Mouse (Mus musculus): Measurements from ENCODE around the gene Snurf.

Snurf gene

DNA sequence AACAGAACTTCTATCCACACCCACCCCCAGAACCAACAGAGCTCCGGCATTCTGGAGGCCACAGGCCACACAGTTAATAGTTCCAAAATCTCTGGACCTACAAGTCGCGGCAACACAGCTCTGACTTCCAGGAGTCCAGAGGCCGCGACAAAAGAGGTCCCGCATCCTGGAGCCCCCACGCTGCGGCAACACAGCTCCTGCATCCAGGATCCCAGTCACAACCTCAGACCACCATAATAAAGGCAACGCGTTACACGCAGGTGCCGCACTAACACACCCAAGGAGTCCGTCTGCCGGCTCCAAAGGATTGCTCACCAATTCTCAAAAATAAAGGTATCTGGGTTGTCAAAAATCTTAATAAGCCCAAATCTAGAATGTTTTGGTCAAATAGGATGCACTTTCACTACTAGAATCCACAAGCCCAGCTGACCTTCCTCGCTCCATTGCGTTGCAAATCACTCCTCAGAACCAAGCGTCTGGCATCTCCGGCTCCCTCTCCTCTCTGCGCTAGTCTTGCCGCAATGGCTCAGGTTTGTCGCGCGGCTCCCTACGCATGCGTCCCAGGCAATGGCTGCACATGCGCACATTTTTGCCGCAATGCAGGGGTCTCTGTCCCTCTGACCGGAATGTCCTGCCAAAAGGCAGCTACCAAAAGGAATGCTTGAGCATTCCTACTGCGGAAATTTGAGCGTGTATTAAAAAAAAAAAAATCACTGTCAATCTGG, at the start of gene Snurf, which contains the start of gene Gm38393:
Gene Snurf, minus strand, starts transcription at position 444 of the 725 bp plus-strand sequence.
Gene Gm38393, minus strand, starts transcription at position 459 of the 725 bp plus-strand sequence.
- DNase-seq (ENCODE audit: low spot score) = peak; percentile 54

DNA sequence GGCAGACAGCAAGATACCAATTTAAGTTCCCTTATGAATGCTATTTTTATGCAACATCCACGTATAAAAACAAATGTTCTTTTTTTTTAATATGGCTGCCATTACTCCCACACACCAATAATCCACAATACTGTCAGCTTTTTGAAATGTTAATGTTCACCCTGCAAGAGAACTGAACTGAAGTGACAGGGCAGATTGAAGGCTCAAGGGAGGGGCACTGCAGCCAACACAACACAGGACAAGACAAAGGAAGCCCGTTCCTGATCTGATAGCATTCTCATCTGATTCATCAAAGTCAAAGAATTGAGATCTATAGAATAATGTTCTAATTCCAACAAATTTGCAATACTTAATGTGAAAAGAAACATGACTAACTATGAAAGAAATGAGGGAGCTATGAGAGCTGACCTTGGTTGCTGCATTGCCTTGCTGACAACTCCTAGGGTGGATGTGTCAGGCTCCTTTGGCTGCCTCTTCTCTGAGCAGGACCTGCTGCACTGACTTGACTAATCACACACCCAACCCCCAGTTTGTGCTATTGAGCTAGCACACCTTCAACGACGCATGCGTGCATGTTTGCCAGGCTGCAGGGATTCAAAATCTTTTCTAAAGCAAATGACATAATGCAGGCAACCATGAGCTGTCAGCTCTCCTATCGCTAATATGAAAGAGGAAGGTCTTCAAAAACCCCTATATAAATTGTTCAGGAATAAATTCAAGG, 42.8 kb upstream of the Snurf start:
- no peak for DNase-seq (ENCODE audit: low spot score)

DNA sequence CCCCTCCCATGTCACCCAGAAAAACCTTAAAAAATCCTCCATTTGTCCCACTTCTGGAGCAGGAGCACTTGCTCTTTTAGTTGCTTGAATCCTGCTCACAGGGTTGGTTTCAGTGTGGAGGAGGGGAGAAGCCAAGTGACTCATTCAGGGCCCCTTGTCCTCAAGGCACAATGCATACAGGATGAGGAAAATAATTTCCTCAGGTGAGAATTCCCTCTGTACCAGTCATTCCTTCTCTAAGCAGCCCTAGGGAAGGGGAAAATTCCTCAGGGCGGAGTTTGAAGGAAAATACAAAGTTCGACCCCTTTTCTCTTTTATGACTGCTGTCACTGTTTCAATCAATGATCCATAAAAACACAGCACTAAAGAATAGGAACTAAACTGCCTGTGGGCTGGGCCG, 8.3 kb upstream of the Snurf start:
- DNase-seq (ENCODE audit: low spot score) = no peak

DNA sequence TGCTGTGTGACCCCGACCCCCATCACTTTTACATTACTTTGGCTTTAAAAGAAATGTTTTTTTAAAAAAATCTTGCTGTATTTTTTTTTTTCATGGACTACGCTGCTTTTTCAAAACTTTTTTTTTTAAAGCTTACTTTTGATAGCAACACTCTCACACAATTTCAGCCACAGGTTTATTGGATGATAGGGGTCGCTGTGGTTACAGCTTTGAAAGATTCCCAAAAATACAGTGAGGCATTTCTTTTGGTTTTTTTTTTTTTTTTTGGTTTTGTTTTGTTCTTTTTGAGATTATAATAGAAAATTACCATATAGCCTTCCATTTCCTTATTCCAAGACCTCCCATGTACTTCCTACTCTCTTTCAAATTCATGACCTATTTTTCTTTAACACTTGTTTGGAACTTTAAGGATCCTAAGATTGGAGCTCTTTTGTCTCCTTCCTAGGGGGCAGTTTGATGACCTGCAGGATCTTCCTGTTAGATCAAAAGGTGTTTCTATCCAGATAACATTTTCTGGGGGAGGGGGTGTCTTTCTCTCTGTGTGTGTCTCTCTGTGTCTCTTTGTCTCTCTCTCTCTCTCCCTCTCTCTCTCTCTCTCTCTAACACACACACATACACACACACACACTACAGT, 3.0 kb upstream of the Snurf start:
- no peak for DNase-seq (ENCODE audit: low spot score)

DNA sequence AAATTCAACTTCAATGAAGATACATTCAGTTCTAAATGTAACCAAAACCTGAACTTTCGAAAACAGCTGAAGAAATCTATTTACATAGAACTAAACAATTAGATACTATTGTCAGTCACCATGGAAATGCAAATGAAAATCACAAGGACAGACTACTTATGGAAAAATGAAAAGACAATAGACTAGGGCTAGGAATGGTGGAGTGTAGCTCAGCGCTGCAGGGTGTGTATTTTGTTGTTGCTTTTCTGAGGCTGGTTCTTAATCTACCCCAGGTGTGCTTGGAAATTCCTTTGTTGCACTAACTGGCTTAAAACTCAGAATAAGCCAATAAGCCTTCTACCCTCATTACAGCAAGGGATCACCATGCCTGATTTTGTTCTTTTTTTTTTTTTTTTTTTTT, 1.4 kb upstream of the Snurf start:
- DNase-seq (ENCODE audit: low spot score) = no peak

DNA sequence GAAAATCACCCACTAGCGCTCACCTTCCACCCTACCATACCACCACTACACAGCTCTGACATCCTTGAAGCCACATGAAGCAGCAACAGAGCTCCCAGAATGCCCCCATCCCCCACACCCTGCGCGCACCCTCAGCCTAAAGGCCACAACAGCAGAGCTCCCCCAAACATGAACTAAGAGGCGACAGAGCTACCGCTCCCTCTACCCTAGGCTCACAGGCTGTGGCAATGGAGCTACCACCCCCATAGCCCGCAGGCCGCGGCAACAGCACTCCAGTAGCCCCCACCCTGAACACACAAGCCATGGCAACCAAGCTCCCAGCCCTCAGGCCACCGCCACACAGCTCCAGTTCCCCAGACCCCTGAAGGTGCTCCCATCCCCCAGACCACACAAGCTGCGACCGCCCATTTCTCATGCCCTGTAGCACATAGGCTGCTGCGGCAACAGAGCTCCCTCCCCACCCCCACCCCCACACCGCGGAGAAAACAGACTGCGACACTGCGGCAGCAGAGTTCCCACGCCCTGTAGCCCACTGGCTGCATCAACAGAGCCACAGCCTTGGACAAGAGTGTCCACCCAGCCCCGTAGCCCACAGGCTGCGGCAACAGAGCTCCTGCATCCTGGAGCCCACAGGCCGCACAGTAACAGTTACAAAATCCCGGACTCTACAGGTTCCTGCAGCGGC, 786 bp downstream of the Snurf start:
- peak; percentile 12 for DNase-seq (ENCODE audit: low spot score)

DNA sequence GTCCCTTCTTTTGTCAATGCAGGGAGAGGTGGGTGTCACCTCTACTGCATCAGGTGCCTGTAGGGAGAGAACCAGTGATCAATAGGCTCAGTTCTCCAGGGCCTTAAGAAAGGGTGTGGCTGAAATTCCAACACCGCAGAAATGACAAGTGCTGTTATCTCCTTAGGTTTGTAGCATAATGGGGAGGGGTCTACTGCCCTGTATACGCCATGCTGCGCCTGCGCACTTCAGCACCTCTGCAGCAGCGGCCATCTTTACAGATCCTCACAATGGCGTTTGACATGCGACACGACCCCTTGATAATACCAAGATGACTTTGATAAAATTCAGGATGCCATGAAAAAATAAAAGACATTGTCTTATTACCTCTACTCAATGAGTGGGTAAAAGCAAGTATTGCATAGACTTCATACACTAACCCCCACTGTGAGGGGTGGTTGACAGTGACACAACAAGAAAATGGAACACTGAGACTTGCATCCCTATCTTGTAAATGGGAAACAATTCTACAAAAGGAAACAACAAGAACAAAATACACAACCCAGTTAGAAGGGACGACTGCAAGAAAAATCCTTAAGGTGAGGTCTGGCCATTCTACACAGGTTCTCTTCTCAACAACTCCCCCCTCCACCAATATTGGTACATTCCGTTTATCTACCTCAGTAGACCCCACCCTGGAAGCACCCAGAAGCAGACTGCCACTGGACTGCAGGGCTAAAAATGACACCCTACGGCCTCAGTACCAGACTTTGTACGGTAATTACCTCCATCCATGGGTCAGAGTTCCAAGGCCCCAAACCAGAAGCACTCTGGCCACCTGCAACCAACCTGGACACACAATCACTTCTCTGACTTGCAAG, 1.6 kb downstream of the Snurf start:
- DNase-seq (ENCODE audit: low spot score) = no peak

DNA sequence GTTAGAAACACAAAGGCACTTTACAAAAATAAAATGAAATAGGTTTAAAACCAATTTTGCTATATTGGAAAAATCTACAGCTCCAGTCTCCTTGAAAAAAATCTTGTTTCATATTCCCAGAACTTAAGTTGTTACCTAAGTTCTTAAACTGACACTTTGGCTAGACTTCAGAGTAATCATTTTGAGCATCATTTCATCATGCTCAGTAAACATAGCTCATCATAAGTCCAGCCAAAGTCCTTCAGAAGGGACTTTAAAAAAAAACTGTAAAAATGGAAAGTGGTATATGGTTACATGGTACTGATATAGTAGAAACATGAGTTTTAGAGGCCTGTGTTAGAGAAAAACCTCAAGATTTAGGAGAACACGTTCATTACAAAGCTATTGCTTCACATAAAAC, 26.2 kb downstream of the Snurf start:
- no peak for DNase-seq (ENCODE audit: low spot score)

Data from ovary, postnatal 36 days (tissue).